Mouse (Mus musculus) limb, embryonic 12.5 days (tissue): ENCODE data around the gene Rnf13. TPM values are rescaled to one million over a fixed set of nuclear protein-coding genes. Genes with fewer than 3 reads are reported as not detected.
A peak's percentile ranks its signal among the peaks of the same experiment; 100 is the strongest.

Experiments
- ATAC-seq: fragments of 200-750 bp; cut with Nextera tagmentation; 2 replicates; pipeline ENCODE4 v1.8.0; 2017; ENCODE audit warnings: low read depth, moderate TSS enrichment; ENCODE audit not compliant: insufficient number of reproducible peaks, insufficient read depth, low FRiP score, low TSS enrichment
- H3K27ac ChIP-seq: fragments of 300-500 bp; sonication (generic); 2 replicates; pipeline ENCODE4 v1.5.1; 2016; ENCODE audit warnings: mild to moderate bottlenecking, moderate library complexity
- H3K27me3 ChIP-seq: fragments of 300-500 bp; sonication (generic); 2 replicates; pipeline ENCODE4 v1.6.1; 2016; ENCODE audit warnings: mild to moderate bottlenecking, moderate library complexity
- H3K36me3 ChIP-seq: fragments of 300-500 bp; sonication (generic); 2 replicates; pipeline ENCODE4 v1.6.1; 2016; ENCODE audit warnings: mild to moderate bottlenecking, moderate library complexity
- H3K4me1 ChIP-seq: fragments of 300-500 bp; sonication (generic); replicated peaks from 2 replicates; pipeline ENCODE4 v1.6.1; 2016
- H3K4me2 ChIP-seq: fragments of 300-500 bp; sonication (generic); 2 replicates; pipeline ENCODE4 v1.6.1; 2016; ENCODE audit warnings: mild to moderate bottlenecking, moderate library complexity
- H3K4me3 ChIP-seq: fragments of 300-500 bp; sonication (generic); replicated peaks from 2 replicates; pipeline ENCODE4 v1.5.1; 2016; ENCODE audit warnings: mild to moderate bottlenecking
- H3K9ac ChIP-seq: fragments of 300-500 bp; sonication (generic); replicated peaks from 2 replicates; pipeline ENCODE4 v1.6.1; 2016; ENCODE audit warnings: mild to moderate bottlenecking, moderate library complexity
- H3K9me3 ChIP-seq: fragments of 300-500 bp; sonication (generic); 2 replicates; pipeline ENCODE4 v1.6.1; 2016; ENCODE audit warnings: mild to moderate bottlenecking, moderate library complexity
- WGBS: fragments of 180-500 bp; shearing (Covaris S2); methylation state at CpG from one replicate; pipeline ENCODE4 v1.1.7; 2016; 5-methylcytosine and 5-hydroxymethylcytosine counted together
- polyA plus RNA-seq: library from polyadenylated mRNA; unstranded; fragments of >200 nt; fragmentation: Nextera tagmentation; extraction: Ambion mirVana; gene quantifications from 2 replicates; pipeline ENCODE4 v1.2.1, GENCODE M21; 2016

Rnf13 gene
- polyA plus RNA-seq = 48.5 and 53.0 TPM in 2 replicates

DNA sequence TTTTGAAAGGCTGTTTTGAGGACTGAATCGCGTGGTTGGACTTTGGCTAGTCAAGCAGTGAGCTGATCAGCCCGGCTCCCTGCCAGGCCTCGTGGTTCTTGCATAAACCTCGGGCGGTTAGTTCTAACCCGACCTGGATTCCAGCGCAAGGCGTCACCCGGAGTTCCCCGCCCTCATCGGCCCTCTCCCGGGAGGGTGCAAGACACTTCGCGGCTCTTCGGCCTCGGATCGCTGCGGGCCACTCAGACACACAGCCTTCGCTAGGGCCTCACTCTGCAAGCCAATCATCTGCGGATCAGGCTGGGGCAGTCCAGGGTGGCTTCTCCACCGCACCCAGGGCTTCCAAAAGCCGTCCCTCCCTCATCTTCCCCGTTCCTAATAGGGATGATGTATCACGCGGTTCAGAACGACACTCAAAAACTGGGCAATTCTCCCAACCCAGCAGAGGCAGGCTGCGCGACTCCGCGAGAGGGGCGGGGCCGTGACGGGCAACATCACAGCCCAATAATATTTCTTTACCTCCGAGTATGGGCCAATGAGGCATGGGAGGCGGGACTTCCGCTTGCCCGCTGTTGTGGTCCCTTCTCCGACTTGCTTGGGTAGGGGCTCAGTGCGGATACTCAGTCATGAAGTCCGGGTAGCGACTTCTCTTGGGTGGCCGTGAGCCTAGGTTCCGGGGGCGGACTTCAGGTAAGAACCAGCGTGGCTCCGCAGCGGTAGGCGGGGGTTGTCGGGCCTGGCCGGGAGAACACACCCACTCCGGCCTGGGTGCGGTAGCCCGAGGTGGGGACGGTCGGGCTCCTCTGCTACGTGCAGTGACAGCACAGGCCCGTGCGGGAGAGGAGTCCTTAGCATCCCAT is at the start of gene Rnf13:
TSS of gene Rnf13 (plus strand) at position 552 of the 860 bp plus-strand sequence.
- H3K27me3 ChIP-seq = no peaks in the 10 kb centered on the region
- H3K36me3 ChIP-seq = no peaks in the 10 kb centered on the region
- peaks cover 5% of the 10 kb centered on the region for H3K4me1 ChIP-seq
- WGBS = under 1% methylated on average over 59 of the region's 59 CpGs
- peak within 1 kb of the TSS; percentile 77 for H3K4me3 ChIP-seq
- peak within 1 kb of the TSS; percentile 78 for H3K9ac ChIP-seq
- no peaks in the 10 kb centered on the region for H3K9me3 ChIP-seq
- H3K27ac ChIP-seq = peak within 1 kb of the TSS; percentile 94
- peak within 1 kb of the TSS; percentile 67 for H3K4me2 ChIP-seq
- ATAC-seq = peak; percentile 100

DNA sequence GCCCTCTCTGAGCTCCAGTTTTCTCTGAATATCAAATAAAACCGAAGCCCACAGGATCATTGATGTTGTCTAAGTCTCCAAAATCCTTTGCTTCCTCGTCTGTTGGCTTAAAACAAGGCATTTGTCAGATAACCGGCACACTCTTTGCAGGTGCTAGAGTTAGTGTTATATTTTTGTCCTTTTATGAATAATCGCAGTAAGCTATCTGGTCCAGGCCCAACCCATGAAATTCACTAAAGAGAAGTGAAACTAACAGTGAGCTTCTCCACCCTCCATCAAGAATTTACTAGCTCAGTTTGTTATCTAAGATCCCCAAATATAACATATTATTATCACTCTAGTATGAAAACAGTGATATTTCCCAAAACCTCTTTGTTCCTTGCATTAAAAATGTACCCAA is 44.1 kb upstream of the Rnf13 start:
- Histone ChIP-seq H3K36me3 (no peaks in the 10 kb centered on the region), H3K27ac (no peak overlapping the region), H3K4me2 (no peak overlapping the region), H3K4me3 (no peak overlapping the region), H3K9me3 (no peaks in the 10 kb centered on the region), H3K4me1 (no peaks in the 10 kb centered on the region), H3K27me3 (no peaks in the 10 kb centered on the region), H3K9ac (no peak overlapping the region)
- WGBS = 79% methylated on average over 4 of the region's 4 CpGs
- no peak for ATAC-seq

DNA sequence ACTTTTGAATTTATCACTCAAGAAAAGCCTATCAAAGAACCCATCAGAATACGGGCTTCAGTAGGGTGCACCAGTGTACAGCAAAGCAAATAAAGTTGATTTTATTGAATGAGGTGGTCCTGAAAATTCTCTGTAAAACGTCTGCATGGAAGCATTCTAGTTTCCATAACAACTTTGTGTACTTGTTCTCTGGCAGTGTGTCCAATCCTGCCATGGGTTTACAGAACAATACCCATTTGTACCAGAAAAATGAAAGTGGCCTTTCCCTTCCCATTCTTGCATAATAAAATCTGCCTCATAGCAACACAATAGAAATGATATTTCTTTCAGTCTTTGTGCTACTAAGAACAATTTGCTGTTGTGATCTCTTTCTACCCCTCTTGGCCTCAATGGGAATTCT is 43.1 kb upstream of the Rnf13 start, which contains the start of gene Ankub1:
TSS of gene Ankub1 (minus strand) at position 81 of the 400 bp plus-strand sequence.
- H3K36me3 ChIP-seq = no peaks in the 10 kb centered on the region
- no peaks in the 10 kb centered on the region for H3K27me3 ChIP-seq
- no peaks in the 10 kb centered on the region for H3K9me3 ChIP-seq
- no peak within 1 kb of the TSS for H3K27ac ChIP-seq
- H3K4me3 ChIP-seq = no peak within 1 kb of the TSS
- H3K4me1 ChIP-seq = no peaks in the 10 kb centered on the region
- ATAC-seq = no peak
- no peak within 1 kb of the TSS for H3K9ac ChIP-seq
- WGBS = 60% methylated on average over 2 of the region's 2 CpGs
- no peak within 1 kb of the TSS for H3K4me2 ChIP-seq

DNA sequence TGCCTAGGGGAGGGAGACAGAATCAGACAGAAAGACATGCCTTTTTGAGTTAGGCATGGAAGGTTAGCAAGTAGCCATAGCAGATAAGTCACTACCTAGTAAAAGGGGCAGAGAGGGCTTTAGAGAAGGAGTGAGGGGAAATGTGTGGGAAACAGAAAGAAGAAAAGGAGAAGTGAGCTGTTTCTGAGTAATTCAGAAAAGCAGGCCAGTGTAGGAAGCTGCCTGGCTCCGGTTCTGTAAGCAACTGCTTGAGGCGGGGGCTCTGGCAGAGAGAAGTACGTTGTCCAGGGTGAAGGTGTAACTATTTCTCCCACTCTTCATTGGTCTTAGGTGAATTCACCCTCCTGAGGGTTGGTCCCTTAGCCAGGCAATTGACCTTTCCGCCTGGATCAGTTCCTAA is 39.6 kb upstream of the Rnf13 start:
- WGBS = 83% methylated on average over 4 of the region's 4 CpGs
- Histone ChIP-seq H3K4me3 (no peak overlapping the region), H3K27me3 (no peaks in the 10 kb centered on the region), H3K4me1 (no peaks in the 10 kb centered on the region), H3K27ac (no peak overlapping the region), H3K4me2 (no peak overlapping the region), H3K36me3 (no peaks in the 10 kb centered on the region), H3K9me3 (no peaks in the 10 kb centered on the region), H3K9ac (no peak overlapping the region)
- no peak for ATAC-seq

DNA sequence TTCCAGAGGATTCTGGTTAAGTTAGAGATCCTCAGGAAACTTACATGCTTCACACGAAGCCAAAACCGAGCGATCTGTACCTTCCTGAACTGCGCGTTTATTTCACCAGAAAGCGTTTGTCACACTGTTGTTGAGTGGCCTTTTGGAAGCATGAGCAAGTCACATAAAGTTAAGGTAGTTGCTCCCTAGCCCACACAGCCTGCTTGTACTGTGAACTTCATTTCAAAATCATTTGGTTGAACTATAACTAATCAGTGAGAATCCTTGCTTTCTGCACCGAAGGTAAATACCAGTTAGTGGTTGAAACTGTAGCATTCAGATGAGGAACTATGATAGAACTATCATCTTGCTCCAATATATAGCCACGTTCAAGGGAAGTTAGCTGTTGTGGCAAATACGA is 39.1 kb upstream of the Rnf13 start:
- Histone ChIP-seq H3K36me3 (no peaks in the 10 kb centered on the region), H3K27me3 (no peaks in the 10 kb centered on the region), H3K4me2 (no peak overlapping the region), H3K4me1 (no peaks in the 10 kb centered on the region), H3K27ac (no peak overlapping the region), H3K9me3 (no peaks in the 10 kb centered on the region), H3K4me3 (no peak overlapping the region), H3K9ac (no peak overlapping the region)
- WGBS = 93% methylated on average over 9 of the region's 9 CpGs
- no peak for ATAC-seq

DNA sequence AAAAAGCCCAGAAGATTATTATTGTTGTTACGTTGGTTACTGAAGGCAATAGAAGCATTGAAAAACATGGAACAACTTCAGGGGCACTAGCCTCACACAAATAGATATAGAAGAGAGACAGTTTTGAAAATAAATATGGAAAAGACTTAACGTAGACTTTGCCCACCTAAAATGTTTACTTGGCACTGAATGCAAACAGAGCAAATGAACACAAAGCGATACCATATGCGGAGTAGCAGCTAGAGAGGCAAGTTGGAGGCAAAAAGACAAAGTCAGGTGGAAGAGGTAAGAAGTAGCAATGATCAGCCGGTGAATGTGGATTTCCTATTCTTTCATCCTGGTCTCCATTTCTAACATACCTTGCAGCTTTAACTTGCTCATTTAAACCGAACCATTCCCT is 21.7 kb upstream of the Rnf13 start:
- WGBS = 92% methylated on average over 6 of the region's 6 CpGs
- H3K36me3 ChIP-seq = no peaks in the 10 kb centered on the region
- no peak overlapping the region for H3K27ac ChIP-seq
- no peaks in the 10 kb centered on the region for H3K27me3 ChIP-seq
- no peak overlapping the region for H3K4me2 ChIP-seq
- H3K9me3 ChIP-seq = no peaks in the 10 kb centered on the region
- ATAC-seq = no peak
- H3K4me3 ChIP-seq = no peak overlapping the region
- no peak overlapping the region for H3K9ac ChIP-seq
- H3K4me1 ChIP-seq = no peaks in the 10 kb centered on the region

DNA sequence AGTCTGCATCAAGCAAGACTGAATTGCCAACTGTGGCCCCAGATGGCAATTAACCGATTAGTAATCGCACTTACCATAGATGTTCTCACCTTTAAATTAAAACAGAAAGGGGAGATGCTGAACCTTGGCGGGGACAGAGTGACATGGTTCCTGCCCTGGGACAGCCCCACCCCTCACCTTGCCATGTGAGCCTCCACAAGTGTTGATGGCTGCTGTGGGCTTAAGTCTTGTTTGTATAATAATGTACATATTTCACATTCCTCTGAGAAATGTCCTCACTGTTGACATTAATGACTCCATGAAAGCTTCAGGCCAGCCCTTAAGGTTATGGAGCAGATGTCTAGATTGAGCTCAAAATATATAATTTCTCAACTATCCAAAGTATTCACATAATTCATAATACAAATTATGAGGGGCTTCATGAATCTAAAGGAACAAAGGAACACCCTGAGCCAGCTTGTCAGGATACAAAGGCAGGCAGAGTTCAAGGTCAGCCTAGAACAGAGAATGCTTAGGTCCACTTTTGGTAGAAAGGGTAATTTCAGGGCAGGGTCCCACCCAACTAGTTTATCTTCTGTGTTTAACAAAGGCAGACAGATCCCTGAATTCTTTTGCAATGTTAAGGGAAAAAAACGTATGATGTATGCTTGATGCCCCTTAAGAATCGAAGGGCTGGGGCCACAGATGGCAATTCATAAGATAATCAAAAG is 3.5 kb upstream of the Rnf13 start:
- H3K27ac ChIP-seq = no peak overlapping the region
- H3K36me3 ChIP-seq = no peaks in the 10 kb centered on the region
- H3K9ac ChIP-seq = no peak overlapping the region
- no peak for ATAC-seq
- peaks cover 5% of the 10 kb centered on the region for H3K4me1 ChIP-seq
- H3K27me3 ChIP-seq = no peaks in the 10 kb centered on the region
- WGBS = 88% methylated on average over 5 of the region's 5 CpGs
- no peaks in the 10 kb centered on the region for H3K9me3 ChIP-seq
- H3K4me3 ChIP-seq = no peak overlapping the region
- H3K4me2 ChIP-seq = no peak overlapping the region

DNA sequence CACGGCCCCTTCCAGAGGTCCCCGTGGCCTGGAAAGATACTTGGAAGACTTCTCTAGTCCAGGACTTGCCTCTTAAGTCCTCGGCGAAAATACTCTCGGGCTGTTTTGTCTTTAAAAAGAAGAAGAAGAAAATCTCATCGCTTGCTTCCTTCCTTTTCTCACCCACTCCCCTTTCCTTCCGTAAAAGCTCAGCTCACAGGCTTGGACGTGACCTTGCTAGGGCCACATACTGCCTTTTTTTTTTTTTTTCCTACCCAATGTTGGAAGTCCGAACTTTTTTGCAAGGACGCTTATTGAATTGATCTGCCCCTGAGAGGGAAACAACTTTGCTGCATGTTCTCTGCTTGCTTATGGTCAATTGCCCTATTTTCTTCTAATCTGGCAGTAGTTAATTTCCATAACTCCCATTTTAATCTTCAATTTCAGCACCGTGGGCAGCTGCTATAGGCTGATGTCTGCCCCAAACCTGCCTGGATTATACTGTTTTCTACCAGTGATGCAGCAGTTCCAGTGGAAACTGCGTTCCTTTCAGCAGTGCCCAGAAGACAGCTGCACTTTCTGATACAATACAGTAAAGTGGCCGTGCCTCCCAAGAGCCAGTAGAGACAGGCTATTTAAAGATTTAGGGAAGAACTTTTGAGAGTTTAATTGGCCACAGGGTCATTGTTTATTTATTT is 695 bp downstream of the Rnf13 start:
- Histone ChIP-seq H3K4me1 (peaks cover 5% of the 10 kb centered on the region), H3K36me3 (no peaks in the 10 kb centered on the region), H3K9ac (peak overlapping the region; percentile 78), H3K4me3 (peak overlapping the region; percentile 77), H3K27ac (peak overlapping the region; percentile 94), H3K27me3 (no peaks in the 10 kb centered on the region), H3K4me2 (peak overlapping the region; percentile 67), H3K9me3 (no peaks in the 10 kb centered on the region)
- WGBS = 3% methylated on average over 13 of the region's 13 CpGs
- ATAC-seq = no peak

DNA sequence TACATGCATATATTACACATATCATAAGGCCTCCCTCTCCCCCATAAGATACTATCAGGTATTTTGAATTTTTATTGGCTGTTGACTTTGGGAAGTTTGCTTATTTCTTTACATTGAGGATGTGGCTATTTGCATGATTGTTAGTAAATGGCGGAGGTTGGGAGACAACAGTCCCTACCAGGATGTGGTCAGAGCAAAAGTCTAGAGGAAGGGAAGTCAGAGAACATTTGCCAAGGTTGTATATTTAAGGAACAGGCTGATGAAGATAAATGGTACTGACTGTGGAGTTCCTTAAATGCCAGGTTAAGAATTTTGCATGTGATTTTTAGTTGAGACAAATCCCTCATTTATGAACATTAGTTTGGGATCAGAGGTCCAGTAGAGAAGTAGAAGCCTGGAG is 4.0 kb downstream of the Rnf13 start:
- Histone ChIP-seq H3K36me3 (no peaks in the 10 kb centered on the region), H3K4me1 (peaks cover 5% of the 10 kb centered on the region), H3K9ac (no peak overlapping the region), H3K4me3 (no peak overlapping the region), H3K9me3 (no peaks in the 10 kb centered on the region), H3K27ac (no peak overlapping the region), H3K4me2 (no peak overlapping the region), H3K27me3 (no peaks in the 10 kb centered on the region)
- ATAC-seq = no peak
- WGBS = 96% methylated on average over 1 of the region's 1 CpGs

DNA sequence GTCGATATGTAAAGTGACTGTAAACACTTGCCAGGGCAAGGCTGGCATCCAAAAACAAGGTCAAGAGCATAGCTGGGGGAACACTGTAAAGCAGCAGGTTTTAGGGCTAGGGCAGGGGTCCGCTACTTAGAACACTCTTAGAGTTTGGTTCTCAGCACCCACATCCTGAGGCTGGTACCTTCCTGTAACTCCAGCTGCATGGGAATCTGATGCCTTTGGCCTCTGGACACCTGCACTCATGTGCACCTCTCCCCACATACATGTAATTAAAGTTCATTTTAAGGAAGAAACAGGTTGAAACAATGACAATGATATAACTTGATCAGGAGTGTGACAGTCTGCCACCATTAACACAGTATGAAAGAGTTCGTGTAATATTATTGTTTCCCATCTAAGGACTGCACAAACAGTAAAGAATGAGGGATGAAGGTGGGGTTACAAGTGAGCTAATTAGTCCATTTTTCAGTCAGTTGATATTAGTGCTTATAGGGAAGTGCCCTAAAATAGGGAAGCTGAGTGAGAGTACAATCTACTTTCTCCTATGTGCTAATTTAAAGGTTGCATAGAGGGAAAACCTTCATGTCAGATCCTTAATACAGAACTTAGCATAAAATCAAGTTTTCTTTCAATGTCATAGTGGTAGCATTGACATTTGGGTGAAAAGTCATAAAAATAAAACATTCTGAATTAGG is 12.9 kb downstream of the Rnf13 start:
- no peak overlapping the region for H3K9ac ChIP-seq
- no peak overlapping the region for H3K27ac ChIP-seq
- H3K36me3 ChIP-seq = no peaks in the 10 kb centered on the region
- H3K9me3 ChIP-seq = peaks cover 4% of the 10 kb centered on the region; the same call in 1 of the 2 replicates
- H3K4me1 ChIP-seq = no peaks in the 10 kb centered on the region
- no peak for ATAC-seq
- H3K4me2 ChIP-seq = no peak overlapping the region
- H3K27me3 ChIP-seq = no peaks in the 10 kb centered on the region
- H3K4me3 ChIP-seq = no peak overlapping the region
- WGBS = 82% methylated on average over 3 of the region's 3 CpGs

DNA sequence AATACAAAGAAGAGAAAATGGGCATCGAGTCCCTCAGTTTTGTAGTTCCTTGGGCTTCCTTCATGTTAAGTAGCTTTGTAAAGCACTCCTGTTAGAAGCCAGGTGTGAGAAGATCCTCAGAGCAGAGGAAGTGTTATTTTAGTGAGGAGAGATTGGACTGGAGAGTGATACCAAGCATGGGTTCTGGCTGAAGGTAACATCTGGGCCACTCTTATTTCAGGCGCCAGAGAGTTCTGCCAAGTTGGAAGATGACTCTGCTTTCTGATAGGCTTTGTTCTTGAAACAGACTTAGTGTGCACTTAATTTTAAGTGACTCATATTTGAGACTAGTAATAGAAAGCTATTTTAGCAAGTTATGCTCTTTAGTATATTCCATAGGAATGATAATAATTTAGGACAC is 41.1 kb downstream of the Rnf13 start:
- no peak overlapping the region for H3K4me2 ChIP-seq
- no peaks in the 10 kb centered on the region for H3K9me3 ChIP-seq
- ATAC-seq = no peak
- H3K36me3 ChIP-seq = no peaks in the 10 kb centered on the region
- H3K4me1 ChIP-seq = no peaks in the 10 kb centered on the region
- no peaks in the 10 kb centered on the region for H3K27me3 ChIP-seq
- H3K9ac ChIP-seq = no peak overlapping the region
- no peak overlapping the region for H3K27ac ChIP-seq
- WGBS = 93% methylated on average over 2 of the region's 2 CpGs
- H3K4me3 ChIP-seq = no peak overlapping the region
